Mouse (Mus musculus): ENCODE measurements around the gene Fbxl21.

- no peak for TF ChIP-seq CTCF (IDR thresholded peaks at IDR 0.05; ENCODE audit: insufficient read depth, low read depth, low read length)
- TF ChIP-seq POLR2A (IDR thresholded peaks at IDR 0.05; ENCODE audit: insufficient read depth, low read depth, low read length): no peak
Measured at GRCm38 (mm10) chr13:56482146-56482545, 40.1 kb upstream of the Fbxl21 start, which contains the start of gene Il9.

Measured in olfactory bulb, adult 2 months (tissue).